Mouse (Mus musculus): ENCODE results near the gene Syk.
A peak's percentile ranks its signal among the peaks of the same experiment; 100 is the strongest.

Syk gene

DNA sequence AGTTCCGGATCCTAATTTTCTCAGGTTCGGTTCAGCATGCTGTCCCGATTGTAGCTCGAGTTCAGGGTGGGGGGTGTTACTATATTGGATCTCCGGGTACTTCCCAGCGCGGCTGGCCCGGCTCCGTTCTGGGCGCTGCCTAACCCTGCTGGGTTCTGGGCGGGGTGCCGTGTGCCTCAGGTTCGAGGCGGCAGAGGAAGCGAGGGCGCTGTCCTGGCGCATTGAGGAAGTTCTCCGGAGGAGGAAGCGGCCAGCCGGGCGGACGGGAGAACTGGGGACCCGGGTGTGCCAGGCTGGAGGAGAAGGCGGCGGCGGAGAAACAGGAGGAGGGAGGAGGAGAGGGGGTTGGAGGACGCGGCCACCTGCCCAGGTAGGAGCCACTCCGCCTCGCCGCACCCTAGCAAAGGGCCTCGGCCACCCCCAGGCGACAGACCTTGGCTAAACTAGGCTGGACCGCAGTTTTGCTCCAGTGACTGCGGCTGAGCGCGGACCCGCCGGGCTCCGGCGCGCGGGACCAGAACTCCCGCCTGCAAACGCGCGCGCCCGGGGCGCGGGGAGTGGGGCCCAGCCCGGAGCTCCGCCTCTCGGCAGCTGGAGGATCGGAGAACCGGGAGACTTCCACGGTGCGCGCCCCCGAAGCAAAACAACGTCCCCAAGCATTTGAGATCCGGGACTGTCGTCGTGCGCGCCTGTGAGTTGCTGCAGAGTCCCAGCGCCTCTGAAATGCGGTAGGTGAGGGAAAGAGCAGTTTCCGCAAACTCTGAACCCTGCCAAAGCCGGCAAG, at the start of gene Syk:
Syk (plus strand) TSS at position 296 of the 784 bp plus-strand sequence.
- peak; percentile 82 to 84 for DNase-seq

DNA sequence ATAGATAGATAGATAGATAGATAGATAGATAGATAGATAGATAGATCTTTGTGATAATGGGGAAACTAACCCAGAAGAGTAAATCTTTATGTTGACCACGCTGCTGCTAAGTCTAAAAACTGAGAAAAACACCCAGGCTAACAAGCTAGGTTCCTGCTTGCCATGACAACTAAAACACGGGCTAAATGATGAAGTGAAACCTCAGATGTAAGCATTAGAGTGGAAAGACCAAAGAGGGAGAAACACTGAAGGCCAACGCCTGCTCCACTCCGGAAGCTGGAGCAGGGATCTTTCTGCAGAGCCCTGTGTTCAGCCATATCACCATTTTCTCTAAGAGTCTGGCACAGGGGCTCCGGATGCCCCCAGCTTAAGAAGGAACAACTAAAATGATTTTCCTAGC, 49.3 kb upstream of the Syk start:
- DNase-seq, result no peak

DNA sequence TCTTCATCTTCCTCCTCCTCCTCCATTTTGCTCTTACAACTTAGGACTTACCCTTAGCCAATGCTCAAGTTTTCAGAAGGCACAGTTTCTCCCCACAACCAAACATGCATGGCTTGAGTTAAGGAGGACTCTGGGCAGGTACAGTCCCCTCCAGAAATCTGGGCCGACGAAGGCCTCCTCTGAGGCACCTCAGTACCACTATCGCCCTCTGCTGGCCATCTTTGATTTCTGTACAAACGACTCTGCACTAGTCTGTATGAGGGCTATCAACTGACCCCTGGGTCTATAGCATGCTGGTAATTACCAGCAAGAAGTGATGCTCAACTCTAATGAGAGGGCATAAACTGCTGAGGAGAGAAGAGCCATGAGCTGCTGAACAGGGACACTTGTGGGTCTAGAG, 47.4 kb upstream of the Syk start:
- peak in 1 of 2 experiments; percentile 69 for DNase-seq

DNA sequence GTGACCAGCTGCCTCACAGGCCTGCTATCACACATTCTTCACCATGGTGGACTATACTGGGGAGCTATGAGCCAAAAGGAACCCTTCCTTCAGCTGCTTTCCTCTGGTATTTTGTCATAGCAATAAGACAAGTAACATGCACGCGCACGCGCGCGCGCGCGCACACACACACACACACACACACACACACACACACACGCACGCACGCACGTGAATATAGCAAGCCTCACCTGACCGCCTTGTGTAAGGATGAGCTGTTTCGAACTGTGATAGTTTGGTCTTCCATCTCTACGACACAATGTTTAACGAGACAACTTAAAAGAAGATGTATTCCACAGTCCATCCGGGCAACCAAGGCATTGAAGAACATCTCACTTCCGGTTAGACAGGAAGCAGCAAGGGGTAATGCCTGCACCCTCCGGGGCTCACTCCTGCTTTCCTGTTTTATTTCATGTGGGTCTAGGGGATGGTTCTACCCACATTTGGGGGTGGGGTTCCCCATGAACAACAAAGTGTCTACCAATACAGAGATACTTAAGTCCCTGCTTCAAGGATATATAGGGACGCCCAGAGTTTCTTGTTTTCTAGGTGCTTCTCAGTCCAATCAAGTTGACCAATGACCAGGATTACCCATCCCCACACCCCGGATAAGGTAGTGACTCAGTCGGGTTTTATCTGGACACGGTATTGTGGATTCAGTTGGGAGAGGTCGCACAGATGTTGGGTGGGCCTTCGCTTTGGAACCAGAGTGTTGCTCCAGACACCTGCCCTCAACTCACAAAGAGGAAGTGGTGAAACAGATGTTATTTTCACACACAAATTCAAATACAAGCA, 45.0 kb upstream of the Syk start:
- DNase-seq, result peak in 1 of 2 experiments; percentile 7

DNA sequence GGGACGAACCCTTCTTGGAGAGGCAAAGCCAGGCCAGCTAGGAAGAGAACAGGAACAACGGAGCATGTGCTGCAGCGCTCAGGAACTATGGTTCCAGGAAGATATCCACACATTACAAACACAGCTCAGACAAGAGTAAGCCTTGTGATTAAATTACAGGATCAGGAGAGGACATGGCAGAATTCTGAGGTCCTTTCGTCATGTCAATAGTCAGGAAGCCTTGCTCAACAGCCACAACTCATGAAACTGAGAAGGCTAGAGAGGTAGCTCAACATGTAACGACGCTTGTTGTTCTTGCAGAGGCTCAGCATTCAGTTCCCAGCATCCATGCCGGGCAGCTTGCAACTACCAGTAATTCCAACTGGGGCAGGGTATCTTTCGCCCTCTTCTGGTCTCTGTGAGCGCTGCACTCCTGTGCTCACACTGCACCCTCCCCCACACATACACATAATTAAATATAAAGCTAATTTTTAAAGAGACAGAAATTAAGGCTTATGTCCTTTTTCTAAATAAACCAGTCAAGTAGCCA, 44.3 kb upstream of the Syk start:
- no peak for DNase-seq

DNA sequence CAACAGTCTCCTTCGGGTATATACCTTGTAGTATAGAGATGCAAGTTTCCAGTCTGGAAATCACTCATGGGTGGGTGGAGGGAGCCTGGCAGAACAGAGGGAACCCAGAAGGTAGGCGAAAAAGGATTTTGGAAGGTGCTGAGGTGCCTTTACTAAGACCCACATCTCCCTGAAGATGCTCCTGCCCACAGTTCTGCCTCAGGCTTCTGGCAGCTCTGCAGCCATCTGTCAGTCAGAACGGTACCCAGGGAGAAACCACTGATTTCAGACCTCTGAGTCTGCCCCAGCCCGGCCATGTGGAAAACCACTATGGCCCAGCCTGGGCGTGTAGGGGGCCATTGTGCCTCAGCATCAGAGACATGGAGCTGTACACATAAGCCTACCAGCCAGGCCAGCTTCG, 43.5 kb upstream of the Syk start:
- DNase-seq, result no peak

DNA sequence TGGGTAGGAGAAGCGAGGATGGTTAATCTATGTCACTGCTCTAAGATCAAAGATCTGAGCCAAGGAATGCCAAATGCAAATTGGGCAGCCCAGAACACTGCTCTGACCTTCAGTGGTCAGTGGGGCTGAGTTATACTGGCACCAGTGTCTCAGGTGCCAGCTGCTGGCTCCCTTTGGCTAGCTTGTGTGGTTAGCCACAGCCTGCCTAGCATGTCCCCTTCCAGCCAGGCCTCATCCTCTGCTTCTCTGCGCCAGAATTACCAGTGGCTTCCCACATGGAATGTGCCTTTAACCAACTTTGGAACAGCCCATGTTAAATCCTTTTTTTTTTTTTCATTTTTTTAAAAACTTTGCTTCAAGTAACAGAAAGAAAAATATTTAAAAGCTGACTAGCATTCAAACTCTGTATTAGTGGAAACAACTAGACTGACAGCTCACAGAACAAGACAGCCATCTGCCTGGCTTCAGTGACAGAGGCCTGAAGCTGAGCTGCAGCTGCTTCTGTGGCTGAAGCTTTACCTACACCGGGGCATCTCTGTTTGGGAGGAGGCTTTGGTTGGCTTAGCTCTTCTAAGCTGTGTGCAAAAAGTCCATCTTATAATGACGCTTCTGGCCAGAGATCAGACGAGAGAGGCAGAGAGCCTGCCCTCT, 41.5 kb upstream of the Syk start:
- DNase-seq, result no peak

DNA sequence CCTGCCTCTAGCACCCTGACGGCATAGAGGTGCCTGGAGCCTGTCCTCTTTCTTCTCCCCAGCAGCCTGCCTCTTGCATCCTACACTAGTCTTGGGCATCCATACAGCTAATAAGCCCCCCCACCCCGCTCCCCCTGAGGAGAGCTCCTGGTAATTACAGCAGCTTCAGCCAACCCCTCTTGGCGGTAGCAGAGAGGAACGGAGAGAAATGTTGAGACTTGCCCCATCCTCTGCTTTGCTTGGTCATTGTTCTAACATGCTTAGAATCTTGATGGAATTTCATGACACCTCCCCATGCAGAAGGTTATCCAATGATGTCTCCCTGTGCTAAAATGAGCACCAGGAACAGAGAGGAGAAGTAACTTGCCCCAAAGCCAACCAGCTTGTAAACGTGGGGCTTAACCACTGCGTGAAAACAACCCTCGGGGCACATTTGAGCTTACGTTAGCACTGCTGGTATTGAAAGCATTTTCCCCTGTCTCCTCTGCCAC, 40.9 kb upstream of the Syk start:
- no peak for DNase-seq

DNA sequence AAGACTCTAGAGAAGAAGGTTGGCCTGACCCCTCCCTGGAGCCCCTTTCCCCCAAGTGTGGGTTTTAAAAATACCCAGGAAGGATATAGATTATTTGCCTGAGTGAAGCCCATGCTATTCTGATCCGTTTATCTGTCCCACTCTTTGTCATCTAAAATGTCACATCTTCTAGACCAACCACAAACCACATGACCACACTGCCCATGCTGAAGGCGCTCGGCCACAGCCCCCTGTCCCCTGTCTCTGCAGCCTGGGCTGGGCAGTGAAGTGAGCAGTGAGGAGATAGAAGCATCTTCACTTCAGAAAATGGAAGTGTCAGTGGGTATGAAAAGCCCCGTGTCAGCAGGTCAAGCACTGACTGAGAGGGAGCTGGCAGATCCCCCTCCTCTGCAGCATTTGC, 40.3 kb upstream of the Syk start:
- DNase-seq, result no peak

DNA sequence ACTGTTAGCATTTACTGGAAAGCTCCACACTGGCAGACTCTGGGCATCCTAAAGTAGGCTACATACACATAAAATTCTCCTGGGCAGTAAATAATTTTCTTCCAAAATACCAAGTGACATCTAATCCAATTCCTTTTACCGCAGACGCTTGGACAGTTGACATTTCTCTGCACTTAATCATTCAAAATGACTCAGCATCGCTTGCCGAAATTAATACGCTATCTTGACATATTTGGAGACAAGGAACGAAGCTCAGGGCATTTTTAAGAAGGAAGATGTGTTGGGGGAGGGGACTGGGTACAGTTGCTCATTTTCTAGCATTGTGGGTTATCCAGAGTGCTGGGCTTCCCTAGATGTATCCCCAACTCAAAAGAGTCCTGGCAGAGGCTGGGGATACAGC, 36.7 kb upstream of the Syk start:
- no peak for DNase-seq

DNA sequence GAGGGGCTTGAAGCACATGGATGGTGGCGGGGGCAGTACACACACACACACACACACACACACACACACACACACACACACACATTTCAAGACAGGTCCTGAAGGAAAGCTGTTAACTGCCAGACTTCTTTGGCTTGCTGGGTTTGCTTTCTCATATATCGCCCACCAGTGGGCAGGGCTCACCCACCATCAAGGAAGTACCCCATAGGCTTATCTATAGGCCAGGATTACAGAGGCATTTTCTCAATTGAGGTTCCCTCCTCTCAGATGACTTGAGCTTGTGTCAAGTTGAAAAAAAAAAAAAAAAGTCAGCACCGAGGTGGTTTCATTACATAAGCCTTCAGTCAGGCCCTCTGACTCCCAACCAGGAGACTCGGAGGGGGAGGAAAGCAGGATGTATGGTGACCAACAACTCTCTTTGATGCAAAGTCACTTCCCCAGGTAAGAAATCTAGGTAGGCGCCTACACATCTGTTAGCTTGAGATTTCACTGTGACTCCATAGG, 32.2 kb upstream of the Syk start:
- DNase-seq, result no peak

DNA sequence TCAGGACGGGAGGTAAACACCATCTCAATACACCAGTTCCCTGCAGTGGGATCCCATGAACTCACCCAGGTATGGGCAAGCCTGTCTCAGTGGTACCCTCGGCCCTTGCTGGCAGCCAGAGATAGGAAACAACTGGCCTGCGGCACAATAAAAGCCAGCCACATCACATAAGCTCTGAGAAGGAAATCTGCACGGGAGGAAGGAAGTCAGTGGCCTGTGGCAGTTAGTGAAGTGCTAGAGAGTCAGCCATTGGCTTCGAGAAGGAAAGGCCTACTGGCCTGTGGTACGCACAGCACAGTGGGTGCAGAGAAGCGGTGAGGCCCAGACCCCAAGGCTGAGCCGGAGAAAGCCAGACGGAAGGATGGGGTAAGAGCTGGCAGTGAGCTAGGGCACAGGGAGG, 31.7 kb upstream of the Syk start:
- DNase-seq, result no peak

DNA sequence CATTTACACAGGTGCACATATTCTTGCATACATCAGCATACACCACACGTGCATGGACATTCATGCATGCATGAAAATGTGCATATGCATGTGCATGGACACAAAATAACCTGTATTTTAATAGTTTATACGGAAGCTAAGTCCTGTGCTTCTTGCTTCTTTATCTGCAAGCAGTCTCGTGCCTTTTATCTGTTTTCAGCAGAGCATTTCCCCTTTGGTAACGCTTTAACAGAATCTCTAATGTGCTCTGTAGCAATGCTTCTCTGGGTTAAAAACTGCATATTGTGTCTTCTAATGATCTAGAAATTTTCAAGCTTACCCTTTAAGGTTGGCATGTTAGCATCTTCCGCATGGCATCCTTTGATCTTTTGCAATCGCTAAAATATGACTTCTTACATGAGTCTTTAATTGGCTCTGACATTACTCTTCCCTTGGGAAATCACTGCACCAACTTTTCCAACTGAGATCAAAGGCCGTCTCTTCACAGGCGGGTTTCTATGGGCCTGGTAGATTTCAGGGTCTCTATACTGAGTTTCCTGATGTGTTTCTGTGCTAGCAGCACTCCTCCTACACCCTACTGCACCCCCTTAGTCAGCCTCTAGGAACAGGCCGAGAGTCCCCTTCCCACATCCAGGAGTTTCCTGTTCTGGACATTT, 30.0 kb upstream of the Syk start:
- DNase-seq, result no peak

DNA sequence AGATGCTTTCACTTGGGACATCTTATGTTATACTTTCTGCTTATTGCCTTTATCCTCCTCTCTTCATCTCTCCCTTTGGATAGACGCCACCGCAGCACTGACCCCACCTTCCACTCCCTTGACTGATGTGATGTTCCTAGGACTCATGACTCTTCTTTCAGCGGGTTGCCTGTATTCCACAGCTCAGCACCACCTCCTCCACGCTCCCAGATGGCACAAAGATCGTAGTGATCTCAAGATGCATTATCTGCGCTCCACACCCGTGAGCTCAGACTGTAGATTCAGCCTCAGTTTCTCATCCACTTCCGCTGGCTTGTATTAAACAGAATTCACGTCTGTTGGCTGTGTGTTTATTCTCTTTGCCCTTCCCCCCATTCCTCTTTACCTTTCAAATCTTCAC, 28.3 kb upstream of the Syk start:
- DNase-seq, result no peak

DNA sequence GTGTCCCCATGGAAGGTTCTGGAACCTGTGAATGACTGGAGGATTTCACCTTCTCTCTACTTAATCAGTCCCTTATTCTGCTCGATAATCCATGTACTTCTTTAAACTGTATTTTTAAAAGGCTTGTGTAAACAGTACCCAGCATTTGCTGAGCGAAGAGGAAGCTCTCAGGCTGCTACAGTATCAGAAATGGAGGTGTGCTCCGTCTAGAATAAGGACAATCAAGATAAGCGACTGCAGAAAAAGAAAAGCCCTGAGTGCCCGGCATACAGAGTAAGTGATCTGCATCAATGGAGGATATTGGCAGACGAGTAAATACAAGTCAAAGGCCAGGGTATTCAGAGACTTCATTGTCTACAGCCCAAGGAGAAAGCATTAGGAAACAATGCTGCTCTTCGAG, 25.6 kb upstream of the Syk start:
- no peak for DNase-seq

DNA sequence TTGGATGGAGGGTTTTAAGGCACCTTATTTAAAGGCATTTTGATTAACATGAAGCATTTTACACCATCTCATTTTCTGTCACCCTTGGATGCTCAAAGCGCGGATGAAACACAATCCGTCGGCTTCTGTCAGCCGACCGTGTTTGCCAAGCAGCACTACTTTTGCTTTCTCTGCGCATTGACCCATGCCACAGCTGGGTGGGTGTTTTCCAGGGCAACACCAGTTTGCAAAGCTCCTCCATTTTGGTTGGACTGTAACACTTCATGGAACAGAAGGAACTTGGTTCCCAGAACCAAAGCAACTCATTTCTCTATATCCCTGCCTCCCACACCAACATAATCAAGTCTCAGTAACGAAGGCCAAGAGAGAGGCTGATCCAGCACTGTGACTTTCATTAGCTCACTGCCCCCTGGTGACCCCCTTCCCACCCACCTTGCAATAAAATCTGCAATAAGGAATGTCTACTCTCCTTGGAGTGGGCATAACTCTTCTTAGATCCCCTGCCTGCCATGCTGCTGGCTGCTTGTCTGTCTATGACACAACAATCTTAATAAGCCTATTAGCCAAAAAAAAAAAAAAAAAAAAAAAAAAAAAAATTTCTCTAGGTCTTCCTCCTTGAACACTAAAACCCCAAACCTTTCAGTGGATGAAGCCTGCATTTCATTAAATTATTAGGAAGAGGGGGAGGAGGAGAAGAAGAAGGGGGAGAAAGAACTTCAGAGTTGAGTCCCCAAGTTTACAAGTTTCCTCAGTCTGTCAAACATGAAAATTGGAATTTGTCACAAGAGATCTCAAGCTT, 21.4 kb upstream of the Syk start:
- DNase-seq, result no peak

DNA sequence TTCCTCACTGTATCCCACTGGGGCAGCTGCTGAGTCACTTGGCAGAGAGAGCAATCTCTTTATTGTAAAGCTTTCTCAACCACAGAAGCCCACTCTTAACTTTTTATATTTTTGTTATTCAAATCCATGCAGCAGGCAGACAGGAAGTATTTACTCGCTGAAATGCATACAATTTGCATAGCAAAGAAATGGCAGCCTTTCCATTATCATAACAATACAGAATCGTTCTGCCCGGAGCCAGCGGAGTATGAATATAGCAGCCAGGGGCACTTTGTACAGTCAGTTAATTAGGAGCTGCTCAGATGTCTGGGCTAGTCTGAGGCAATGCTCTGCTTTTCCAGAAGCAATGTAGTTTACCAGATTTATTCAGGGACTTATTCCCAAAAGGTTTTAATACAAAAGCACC, 20.8 kb upstream of the Syk start:
- DNase-seq, result no peak

DNA sequence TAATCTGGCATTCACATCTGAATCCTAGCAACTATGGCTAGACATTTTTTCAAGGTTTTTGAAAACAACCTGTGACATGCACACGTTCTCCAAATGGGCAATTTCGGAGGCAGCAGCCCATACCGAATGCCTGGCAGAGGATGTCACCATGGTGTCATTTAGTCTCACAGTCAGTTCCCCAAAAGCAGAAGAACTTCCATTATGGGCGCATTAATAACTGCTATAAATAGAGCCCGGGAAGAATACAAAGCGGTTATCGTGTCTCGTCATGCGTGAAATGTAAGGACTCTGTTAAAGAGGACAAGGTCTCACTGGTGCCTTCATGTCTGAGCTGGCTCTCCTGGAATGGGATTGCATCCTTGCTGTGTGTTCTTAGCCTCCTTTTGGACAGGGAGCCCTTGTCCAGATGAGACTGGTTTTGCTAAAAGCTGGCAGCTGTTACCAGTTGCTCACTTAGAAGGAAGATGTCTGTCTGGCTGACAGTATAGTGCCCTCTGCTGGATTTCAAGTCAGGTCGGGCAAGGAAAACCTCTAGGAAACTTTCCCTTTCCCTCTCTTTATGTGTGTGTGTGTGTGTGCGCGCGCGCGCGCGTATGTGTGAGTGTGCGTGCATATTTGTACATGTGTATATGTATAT, 17.8 kb upstream of the Syk start:
- DNase-seq, result no peak

DNA sequence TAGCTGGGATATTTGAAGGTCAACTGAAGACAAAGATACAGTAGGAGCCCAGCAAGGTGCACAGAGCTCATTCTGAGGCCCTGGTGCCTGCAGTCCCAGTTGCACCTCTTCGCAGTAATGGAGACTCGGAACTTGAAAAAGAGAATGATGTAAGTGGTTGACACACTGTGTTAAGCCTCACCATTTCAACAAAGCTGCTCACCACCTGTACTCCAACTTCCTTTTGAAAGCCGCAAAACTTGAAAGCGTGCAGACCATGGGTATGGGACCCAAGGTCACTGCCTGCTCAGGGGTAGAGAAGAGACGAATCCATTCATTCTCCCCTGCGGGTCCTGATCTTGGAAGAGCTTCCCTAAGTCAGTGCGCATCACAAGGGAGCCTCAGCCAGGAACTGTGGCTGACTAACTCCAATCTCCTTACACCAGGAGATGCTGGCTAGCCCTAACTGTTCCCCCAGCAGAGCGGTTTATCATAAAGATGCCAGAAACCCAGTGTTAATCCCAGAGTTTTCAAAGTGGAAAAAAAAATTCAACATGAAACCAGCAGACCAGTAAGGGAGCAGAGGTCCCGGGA, 16.7 kb upstream of the Syk start:
- no peak for DNase-seq

DNA sequence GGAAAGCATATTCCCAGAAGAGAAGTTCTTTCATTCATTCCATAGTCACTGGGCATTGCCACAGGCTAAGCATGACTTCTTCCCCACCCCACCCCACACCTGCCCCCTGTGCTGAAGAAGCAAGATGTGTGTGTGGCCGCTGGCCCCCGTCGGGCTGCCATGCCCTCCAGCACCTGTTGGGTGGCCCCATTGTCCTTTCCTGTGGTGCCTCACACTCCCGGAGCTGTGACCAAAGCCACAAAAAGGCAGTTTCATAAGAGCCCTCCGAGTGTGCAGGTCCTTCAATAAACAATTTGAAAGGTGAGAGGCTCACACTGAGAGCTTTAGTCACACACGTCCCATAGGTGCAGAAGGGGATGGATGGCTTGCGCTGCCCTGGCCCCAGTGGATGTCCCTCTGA, 16.2 kb upstream of the Syk start:
- no peak for DNase-seq

All from lung, postnatal 4 days (tissue).